Mouse (Mus musculus): ENCODE data around the gene Kif1b.

DNA sequence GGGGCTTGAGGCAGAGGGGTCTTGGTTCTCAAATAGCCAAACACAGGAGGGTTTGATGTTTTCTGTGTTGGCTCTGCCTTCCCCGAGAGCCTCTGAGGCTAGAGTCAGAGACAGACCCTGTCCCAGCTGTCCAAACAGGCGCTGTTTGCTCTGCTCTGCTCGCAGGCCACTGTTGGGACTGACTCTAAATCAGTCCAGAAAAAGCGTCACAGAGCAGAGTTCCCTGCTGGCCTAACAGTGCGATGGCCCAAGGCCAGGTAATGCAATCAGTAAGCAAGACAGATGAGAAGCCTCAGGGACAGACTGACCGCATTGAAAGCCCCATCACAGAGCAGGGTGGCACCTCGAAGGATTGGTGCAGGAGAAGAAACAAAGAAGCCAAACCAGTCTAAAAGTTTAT, 157.9 kb downstream of the Kif1b start:
- TF ChIP-seq CTCF (IDR thresholded peaks at IDR 0.05; ENCODE audit: borderline replicate concordance, extremely low read depth, insufficient read depth, insufficient read length): no peak
- TF ChIP-seq POLR2A (IDR thresholded peaks at IDR 0.05; ENCODE audit: borderline replicate concordance, extremely low read depth, insufficient read depth, insufficient read length, poor library complexity, severe bottlenecking): no peak

Measured in brain, embryonic 14.5 days (tissue).